Mouse (Mus musculus) megakaryocyte-erythroid progenitor cell, adult 5-6 weeks (primary cell): ENCODE measurements around the gene Hoxd3. TPM values are rescaled to one million over a fixed set of nuclear protein-coding genes. Genes with fewer than 3 reads are reported as not detected.

Experiments used
- ATAC-seq: replicated peaks from 2 replicates; pipeline ENCODE4 v1.8.0; 2016; ENCODE audit warnings: mild to moderate bottlenecking, inconsistent platforms; ENCODE audit not compliant: severe bottlenecking, poor library complexity, low FRiP score, low TSS enrichment
- total RNA-seq, 2 experiments: library from RNA; stranded (forward) in 1 of 2; stranded (reverse) in 1 of 2; fragments of 200-1000, 215-1000 nt in 1 of 2; fragments of >200 nt in 1 of 2; fragmentation: Nextera tagmentation in 1 of 2; gene quantifications; 2 replicates each; pipeline ENCODE4 v1.2.3; 2014 to 2017

Gene Hoxd3
- total RNA-seq, 2 experiments from 2014 or later = not detected

DNA sequence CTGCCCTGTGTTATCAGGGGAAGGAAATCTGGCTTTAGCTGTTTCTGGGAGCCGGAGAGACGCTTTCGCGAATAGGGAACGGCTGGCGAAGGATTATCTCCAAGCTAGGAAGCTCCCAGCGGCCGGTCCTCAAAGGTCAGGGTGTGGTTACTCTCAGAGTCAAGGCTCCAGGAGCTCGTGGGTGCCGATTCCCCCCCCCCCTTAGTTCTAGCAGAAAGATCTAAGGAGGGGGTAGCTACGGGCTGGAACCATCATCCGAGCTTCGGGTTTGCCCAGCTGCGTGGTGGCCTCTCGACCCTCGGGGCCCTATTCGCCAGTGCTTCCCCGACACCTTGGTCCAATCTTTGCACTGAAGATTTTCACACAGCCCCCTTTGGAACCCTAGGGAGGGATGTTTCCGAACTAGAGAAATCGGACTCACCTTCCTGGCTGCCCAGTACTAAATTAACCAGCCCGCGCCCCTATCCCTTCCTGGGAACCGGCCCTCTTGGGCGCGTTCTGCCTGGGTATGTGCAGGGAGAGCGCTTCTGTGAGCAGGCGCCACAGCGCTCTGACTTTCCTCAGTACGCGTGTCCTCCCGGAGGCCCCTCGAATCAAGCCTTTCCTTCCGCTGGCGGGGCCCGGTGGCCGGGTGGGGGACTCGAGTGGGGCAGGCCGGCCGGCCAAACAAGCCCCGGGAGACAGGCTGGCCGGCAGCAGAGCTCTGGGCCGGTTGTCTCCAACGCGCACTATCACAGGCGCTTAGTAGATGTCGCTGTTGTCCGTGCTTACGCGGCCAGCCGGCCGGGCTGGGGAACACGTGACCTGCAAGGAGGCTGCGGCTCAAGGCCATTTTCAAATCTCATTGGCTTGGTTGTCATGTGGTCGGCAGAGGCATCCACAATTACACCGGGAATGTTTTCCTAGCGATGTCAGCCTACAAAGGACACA, 20.4 kb upstream of the Hoxd3 start, which contains the start of gene Hoxd10:
TSS of gene Hoxd10 (plus strand) at position 903 of the 930 bp plus-strand sequence.
- ATAC-seq = no peak

GRCm38 (mm10) chr2:74691995-74692807, 19.5 kb upstream of the Hoxd3 start:
- ATAC-seq = no peak

DNA sequence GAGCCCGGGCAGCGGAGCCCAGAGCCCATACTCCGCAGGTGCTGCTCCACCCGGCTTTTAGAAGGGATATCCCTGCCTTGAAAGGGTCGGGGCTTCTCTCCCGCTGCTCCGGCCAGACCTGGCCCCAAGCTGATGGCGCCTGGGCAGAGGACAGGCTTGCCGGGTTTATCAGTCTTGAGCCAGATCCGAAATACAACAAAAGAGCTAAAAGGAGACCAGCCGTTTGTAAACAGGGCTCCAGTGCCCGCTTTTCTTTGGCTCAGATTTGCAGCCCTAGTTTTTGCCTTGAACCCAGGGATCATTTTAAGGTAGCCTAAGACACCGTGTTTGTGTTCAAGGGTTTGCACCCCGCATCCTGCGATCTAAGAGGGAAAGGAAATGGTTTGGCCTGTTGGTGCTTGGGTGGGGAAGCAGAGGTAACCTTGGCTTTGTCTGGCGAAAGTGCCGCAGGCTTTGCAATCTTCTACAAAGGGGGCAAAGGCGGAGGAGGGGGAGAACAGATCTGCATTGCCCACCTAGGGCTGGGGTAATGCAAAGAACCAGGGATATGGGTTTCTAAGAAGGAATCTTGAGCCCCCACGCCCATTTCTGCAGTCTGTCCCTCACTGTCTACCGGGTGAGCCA, 18.8 kb upstream of the Hoxd3 start:
- ATAC-seq = no peak

DNA sequence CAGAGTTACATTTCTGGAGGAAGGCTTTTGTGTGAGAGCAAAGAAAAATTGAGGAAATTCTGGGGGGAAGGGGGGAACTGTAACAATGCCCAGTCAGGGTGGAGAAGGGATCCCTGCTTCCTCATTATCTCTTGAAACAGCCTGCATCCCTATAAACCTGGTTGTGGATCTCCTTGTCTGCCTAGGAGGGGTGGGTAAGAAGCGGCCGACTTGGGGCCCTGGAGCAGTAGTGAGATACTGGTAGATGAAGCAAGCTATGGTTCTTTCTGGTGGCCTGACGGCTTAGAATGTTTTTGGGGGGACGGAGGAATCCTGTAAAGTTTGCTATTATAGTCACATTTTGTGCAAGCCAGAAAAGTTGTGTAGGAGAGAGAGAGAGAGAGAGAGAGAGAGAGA, 18.3 kb upstream of the Hoxd3 start:
- ATAC-seq = no peak

DNA sequence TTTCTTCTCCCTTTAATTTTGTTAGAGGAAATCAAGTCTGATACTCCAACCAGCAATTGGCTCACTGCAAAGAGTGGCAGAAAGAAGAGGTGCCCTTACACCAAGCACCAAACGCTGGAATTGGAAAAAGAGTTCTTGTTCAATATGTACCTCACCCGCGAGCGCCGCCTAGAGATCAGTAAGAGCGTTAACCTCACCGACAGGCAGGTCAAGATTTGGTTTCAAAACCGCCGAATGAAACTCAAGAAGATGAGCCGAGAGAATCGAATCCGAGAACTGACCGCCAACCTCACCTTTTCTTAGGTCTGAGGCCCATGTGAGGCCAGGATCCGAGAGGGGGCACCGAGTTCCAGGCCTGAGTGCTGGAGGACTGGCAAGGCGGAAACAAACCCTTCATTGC, 17.7 kb upstream of the Hoxd3 start:
- 0 out of 2 replicates have a peak, but pooled peaks have one; percentile 25 for ATAC-seq

DNA sequence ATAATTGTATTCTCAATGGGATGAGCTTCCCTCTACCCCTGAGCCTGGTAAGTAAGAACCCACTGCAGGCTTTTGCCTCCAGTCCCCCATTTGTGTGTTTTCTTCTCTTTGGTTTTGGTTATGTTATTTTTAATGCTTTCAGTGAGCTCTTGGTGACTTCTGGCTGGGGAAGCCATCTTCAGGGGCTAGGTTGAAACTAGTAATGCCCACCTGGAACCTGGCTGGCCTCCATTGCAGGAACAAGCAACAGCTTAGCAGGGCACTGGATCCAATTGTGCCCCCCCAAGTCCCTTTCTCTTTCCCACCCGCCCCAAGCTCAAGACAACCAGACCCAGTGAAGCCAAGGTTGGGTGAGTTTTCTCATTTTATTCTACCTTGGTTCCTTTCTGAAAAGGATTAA, 16.3 kb upstream of the Hoxd3 start:
- ATAC-seq = no peak

DNA sequence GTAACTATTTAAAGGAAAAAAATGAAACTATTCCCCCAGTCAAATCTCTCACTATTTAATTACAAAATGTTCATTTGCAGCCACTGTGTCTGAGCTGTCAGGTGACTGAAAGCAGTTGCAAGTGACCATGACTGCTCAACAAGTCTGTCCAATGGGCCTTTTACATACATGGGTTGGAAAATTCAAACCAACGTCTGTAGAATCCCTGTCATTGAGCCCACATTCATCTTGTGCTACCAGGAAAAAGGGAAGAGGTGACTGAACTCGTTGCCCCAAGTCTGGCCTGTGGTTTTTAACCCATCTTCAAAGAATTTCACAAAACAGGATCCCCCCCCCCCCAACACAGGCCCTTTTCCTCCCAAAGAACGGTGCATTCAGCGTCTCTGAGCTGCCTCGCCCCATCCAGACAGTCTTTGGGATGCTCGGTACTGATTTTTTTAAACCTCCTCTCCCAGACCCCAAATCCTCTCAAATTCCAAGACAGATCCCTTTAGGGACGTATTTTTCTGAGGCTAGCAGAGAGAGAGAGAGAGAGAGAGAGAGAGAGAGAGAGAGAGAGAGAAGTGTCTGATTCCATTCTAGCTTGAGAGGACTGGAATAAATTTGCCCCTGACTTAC, 15.8 kb upstream of the Hoxd3 start:
- no peak for ATAC-seq

DNA sequence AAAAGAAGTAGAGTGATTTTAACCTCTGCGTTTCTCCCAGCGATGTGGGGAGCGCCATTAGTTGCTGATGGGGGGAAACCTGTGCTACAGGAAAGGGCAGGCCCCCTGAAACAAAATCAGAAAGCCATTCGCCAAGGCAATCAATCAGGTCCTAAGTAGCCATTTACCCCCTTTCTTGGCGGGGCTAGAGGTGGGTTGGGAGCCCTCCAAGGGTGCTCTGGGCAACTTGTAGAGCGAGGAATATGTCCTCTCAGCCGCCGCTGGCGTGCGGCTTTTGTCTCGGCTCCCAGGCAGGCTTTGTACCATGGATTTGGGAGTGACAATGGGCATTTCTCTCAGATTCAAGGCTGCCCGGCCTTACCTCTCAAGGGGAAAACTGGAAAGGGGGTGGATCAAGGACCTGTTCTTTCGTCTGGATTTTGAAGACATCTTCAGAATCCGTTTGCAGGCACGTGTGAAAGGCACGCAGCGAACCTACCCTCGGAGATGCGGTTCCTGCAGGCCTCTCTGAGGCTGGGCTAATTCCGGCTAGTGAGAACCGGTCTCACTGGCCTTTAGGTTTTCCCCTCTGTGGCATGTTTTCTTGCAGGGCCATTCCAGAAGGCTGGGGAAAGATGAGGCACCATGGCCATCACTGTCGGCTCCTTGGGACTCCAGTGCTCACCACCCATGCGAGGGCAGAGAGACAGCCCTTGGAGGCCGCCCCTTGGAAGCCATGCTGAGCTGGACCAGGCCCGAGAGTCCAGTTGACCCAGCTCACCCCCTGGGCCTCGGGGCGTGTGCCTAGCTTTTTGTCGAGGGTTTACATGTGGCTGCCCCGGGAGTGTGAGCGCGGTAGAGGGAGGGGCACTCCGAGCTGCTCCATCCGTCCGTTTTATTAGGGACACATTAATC, 15.0 kb upstream of the Hoxd3 start:
- ATAC-seq = no peak

DNA sequence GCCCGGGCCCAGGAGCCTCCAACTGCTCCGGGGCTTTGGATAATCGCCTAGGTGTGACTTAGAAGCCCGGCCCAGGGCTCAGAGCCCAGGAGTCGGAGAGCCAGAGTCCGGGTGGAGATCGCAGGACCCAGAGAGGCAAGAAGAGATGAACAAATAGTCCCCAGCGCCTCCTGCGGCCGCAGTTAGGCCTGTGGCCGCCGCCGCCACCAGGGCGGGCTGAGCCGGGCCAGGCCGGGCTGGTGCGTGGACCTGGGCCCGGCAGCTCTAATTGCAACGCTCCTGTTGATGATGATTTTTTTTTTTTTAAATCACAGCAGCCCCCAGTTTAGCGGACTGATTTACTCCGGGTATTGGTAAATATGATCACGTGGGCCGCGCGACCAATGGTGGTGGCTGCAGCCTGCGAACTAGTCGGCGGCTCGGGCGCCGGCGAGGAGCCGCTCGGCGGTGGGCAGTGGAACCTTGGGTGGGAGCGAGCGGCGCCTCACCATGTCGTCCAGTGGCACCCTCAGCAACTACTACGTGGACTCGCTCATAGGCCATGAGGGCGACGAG, 14.1 kb upstream of the Hoxd3 start, which contains the start of gene Hoxd9:
TSS of gene Hoxd9 (plus strand) at position 161 of the 555 bp plus-strand sequence.
- no peak for ATAC-seq

DNA sequence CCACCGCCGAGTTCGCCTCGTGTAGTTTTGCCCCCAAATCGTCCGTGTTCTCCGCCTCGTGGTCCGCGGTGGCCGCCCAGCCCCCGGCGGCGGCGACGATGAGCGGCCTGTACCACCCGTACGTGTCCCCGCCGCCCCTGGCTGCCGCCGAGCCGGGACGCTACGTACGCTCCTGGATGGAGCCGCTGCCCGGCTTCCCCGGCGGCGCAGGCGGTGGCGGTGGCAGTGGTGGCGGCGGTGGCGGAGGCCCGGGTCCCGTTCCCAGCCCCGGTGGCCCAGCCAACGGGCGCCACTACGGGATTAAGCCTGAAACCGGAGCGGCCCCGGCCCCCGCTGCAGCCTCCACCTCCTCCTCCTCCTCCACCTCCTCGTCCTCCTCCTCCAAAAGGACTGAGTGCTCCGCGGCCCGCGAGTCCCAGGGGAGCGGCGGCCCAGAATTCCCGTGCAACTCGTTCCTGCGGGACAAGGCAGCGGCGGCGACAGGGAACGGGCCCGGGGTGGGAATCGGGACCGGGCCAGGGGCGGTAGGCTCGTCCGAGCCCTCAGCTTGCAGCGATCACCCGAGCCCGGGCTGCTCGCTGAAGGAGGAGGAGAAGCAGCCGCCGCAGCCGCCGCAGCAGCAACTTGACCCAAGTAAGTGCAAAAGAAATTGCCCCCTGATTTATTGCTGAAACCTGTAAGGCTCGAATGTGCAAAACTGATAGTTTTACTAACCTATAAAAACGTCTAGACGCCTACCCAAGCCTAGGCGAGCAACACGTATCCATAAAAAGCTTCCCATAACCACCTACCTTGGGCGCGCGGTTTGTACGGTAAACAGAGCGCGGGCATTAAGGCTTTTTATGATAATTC, 13.3 kb upstream of the Hoxd3 start:
- ATAC-seq = no peak

- ATAC-seq = no peak
Observed at GRCm38 (mm10) chr2:74699053-74699430, 12.7 kb upstream of the Hoxd3 start.

- no peak for ATAC-seq
Observed at GRCm38 (mm10) chr2:74699664-74700545, 11.8 kb upstream of the Hoxd3 start.

- no peak for ATAC-seq
Observed at GRCm38 (mm10) chr2:74700546-74701112, 11.1 kb upstream of the Hoxd3 start.

DNA sequence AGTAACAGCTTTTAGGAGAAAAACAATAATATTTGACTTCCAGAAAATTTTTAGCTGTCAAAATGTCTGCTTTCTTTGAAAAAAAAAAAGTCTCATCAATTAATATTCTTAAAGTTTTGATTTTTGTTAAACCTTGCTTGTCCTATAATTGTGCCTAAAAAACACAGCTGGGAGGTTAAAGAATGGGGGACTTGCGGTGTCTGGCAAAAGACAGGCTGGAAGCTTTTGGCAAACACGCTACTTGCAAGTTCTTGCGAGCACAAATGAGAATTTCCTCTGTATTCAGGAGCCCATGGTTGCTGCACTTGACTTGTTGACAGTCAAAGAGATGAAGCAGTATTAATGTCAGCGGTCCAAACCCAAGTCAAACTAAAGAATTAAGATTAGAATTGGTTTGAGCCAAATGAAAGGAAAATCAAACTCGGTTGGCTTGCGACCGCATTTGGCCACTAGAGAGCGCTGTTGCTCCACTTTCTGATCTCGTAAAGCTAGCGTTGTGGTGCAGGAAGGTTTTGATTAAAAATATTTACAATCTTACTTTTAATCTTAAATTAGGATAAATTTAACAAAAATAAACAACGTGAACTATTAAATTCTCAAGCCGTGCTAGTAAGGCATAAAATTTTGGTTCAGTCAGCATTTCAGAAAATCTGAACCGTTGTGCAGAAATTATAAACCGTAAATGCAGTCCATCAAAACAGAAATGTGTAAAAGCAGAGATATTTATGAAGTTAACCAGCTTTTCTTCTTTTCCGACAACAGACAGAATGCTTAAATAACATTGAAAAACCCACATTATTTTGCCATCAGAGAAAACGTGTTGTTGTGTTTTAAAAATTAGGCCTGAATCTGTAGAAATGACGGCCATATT, 9.5 kb upstream of the Hoxd3 start:
- ATAC-seq = no peak

GRCm38 (mm10) chr2:74702820-74703219, 8.9 kb upstream of the Hoxd3 start:
- no peak for ATAC-seq
